Mouse (Mus musculus): ENCODE results near the gene Phkg1.

Gene Phkg1

DNA sequence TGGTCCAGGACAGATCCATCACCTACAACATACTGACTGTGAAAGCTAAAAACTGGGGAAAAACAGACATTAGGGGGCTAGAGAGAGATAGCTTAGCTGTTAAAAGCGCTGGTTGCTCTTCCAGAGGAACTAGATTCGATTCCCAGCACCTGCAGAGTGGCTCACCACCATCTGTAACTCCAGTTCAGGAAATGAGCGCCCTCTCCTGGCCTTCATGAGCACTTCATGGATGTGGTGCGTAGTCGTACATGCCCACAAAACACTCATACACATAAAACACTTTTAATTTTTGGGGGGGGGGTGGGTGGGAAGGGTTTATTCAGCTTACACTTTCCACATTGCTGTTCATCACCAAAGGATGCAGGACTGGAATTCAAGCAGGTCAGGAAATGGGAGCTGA, 41.9 kb downstream of the Phkg1 start:
- in situ Hi-C loops (cut with MboI; ENCODE audit: low pct_unique_long_range_greater_than_20kb in 1 of 2, low sequenced_read_pairs in 2 of 2, unreplicated experiment in 1 of 2): no loop called here

- in situ Hi-C loops (cut with MboI; ENCODE audit: low pct_unique_long_range_greater_than_20kb in 1 of 2, low sequenced_read_pairs in 2 of 2, unreplicated experiment in 1 of 2): no loop called here
Measured at GRCm38 (mm10) chr5:129855163-129855562, 43.2 kb downstream of the Phkg1 start.

- in situ Hi-C loops (cut with MboI; ENCODE audit: low pct_unique_long_range_greater_than_20kb in 1 of 2, low sequenced_read_pairs in 2 of 2, unreplicated experiment in 1 of 2): no loop called here
Measured at GRCm38 (mm10) chr5:129847558-129847820, 50.9 kb downstream of the Phkg1 start.

- in situ Hi-C loops (cut with MboI; ENCODE audit: low pct_unique_long_range_greater_than_20kb in 1 of 2, low sequenced_read_pairs in 2 of 2, unreplicated experiment in 1 of 2): no loop called here
Measured at GRCm38 (mm10) chr5:129846752-129847557, 51.4 kb downstream of the Phkg1 start, which contains the start of gene Sumf2. Gene Sumf2 (plus strand): TSS chr5:129846986.

GRCm38 (mm10) chr5:129844848-129845247, 53.5 kb downstream of the Phkg1 start:
- in situ Hi-C loops (cut with MboI; ENCODE audit: low pct_unique_long_range_greater_than_20kb in 1 of 2, low sequenced_read_pairs in 2 of 2, unreplicated experiment in 1 of 2): no loop called here

Data from mouse embryonic stem cell (cell line).